Mouse (Mus musculus): ENCODE measurements around the gene Ywhag.
A peak's percentile ranks its signal among the peaks of the same experiment; 100 is the strongest.

- TF ChIP-seq CTCF (IDR thresholded peaks at IDR 0.05) (no peak; the same call in 1 of the 2 replicates), EP300 (IDR thresholded peaks at IDR 0.05; ENCODE audit: insufficient read depth, low read depth, low read length) (no peak; the same call in 1 of the 2 replicates), POLR2A (IDR thresholded peaks at IDR 0.05; ENCODE audit: insufficient read depth, low read depth, low read length) (peak; percentile 81)
Measured at GRCm38 (mm10) chr5:135962125-135962491, 27.7 kb upstream of the Ywhag start.

Data from heart, adult 2 months (tissue).